Mouse (Mus musculus): ENCODE measurements around the gene Spen.

The Spen gene

DNA sequence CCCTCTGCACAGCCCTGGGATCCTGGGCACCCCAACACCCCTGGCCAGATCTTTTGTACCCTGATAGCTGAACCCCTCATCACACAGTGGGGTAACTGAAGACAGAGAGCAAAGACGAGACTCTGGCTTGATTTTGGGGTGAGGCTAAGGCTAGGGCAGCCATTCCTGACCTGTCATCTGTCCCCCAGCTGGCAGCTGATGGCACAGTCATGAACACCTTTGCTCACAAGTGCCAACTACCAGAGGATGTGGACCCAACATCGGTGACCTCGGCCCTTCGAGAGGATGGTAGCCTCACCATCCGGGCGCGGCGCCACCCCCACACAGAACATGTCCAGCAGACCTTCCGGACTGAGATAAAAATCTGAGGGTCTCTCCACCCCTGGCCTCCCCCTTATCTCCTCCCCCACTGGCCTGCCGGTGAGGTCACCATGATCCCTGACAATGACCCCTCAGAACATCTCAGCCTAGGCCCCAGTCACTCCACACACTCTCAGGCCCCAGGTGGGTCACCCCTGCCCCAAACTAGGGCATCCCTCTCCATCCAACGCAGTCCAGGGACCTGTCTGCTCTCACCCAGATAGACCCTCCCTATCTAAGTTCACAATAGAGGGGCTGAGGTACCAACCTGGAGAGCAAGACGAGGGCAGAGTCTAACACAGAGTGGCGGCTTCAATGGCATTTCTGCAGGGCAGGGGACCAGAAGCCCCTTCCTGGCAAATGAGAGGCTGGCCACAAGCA is 114.5 kb downstream of the Spen start:
- DNase-seq (ENCODE audit: low read depth, low spot score): no peak

DNA sequence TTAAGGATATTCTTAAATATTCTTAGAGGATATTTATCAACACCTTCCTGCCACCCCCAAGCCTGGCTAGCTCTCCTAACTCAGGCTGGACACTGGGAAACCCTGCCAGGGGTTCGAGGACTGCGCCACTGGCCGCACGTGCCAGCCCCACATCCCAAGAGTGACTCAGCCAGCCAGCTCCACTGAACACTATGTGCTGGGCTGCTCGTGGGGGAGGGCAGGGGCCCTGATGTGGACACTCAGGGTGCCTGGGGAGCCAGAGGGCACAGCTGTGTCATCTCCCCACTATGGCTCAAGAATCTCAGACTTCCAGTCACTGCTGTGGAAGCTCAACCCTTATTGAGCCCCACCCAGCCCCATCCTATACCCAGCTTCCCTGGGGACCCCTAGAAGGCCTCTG is 115.1 kb downstream of the Spen start:
- DNase-seq (ENCODE audit: low read depth, low spot score): no peak

DNA sequence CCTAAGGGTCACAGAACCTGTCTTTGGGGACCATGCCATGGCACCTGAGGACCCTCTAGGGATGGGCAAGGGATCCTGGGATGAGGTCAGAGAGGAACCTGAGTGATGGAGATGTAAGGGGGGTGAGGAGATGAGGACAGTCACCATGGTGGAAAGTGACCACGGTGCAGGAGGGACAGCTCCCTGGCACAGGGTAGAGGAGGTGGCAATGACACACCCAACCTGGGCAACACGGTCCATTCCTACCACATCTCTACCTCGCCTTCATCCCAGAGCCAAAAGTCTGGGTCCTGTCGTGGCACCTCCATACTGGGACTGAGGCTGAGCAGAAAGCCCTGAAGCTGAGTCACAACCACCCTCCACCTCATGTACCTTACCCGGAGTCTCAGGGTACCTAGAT is 115.6 kb downstream of the Spen start:
- no peak for DNase-seq (ENCODE audit: low read depth, low spot score)

DNA sequence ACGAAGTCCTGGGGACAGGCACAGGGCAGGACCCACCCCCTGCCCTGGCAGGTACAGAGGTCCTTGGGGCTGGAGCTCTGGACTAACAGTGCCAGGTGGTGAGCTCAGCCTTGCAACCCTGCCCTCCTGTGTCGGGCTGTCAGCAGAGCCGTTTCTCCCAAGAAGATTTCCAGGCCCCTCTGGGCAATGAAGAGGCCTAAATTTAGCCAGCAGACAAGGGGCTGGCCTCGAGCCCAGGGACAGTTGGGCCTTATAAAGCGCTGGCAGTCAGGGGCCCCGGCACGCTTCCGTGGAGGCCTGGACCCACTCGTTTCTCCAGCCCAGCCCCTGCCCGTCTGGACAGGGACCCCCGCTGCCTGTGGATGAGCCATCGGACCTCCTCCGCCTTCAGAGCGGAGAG is 117.0 kb downstream of the Spen start:
- no peak for DNase-seq (ENCODE audit: low read depth, low spot score)

DNA sequence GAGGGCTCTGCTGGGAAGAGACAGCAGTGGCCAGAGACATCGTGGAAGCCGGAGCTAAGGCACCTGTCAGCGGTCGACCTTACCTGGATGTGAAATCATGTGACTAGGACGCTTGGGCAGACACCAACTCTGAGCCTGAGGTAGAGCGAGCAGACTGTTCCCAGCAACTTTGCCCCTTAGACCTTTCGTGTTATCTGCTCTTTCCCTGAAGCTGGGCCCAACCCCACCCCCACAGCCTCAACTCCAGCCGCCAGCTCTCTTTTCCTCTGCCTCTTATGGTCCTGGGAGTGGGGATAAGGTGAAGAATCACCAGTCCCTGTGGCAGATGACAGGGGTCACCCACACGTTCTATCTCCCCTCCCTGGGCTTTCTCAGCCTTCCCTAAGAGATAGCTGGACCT is 117.5 kb downstream of the Spen start:
- DNase-seq (ENCODE audit: low read depth, low spot score): no peak

DNA sequence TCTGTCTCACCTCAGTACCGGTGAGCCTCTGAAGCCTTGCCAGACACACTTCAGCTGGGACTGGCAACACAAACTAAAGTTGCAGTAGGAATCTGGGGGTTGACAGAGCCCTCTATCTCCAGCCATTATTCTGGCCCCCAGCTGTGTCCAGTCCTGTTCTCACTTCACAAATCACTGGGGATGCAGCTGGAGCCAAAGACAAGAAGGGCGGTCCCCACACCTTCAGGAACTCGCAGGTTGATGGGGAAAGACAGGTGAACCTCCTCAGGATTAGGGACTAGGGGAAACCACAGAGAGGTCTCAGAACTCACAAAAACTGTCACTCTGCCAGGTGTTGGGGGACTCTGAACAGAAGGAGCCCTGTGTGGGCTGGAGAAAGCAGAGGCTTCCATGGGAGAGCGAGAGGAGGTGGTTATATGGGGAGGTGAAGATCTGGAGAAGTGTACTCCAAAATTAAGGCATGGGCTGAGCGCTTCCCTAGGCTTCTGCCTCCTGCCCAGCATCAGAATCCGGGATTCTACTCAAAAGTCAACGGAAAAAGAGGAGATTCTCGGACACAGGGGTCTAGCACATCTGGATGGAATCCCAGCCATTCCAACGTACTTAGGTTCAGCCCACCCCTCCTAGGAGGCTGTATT is 118.1 kb downstream of the Spen start, which contains the start of gene Hspb7:
Gene Hspb7, plus strand, starts transcription at position 588 of the 638 bp plus-strand sequence.
- no peak for DNase-seq (ENCODE audit: low read depth, low spot score)

DNA sequence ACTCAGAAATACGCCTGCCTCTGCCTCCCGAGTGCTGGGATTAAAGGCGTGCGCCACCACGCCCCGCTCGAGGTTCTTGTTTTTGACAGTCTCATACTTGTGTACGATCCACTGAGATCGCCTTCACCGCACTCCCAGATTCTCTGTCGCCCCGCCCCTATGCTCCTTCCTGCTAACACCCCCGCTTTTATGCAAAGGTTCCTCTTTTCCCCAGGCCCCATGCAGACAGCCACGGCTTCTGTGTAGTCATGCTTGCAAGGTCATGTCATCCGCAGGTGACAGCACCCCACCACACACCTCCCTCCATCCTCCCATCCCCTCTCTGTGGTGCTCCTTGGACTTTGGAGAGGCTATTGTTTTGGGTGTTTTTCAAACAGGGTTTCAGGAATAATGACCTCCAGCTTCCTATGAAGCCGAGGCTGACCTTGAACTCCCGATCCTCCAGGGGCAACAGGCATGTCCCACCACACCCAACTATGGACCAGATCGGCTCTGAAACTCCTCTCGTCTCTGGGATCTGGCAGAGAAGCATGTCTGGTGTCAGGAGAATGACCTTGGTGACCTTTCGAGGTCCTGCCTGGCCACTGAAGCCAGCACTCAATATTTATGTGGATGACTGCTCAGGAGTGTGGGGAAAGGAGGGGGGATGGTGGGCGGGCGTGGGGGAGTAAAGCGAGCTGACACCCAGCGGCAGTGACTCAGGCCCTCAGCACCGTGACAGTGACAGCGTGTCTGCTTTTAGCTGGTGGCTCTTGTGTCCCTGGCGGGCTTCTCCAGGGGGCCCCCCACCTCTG is 118.8 kb downstream of the Spen start:
- peak; percentile 47 for DNase-seq (ENCODE audit: low read depth, low spot score)
